Mouse (Mus musculus) bone marrow macrophage, adult 2 months (primary cell): ENCODE results near the gene Snx21.

Experiments used
- CTCF ChIP-seq: IDR thresholded peaks from 2 replicates; pipeline ENCODE4 v1.5.1; 2012; ENCODE audit warnings: low read depth, mild to moderate bottlenecking, low read length, moderate library complexity
- POLR2A ChIP-seq: IDR thresholded peaks from 2 replicates; pipeline ENCODE4 v1.6.1; 2012; ENCODE audit warnings: mild to moderate bottlenecking, low read depth, low read length, borderline replicate concordance

- TF ChIP-seq CTCF (no peak), POLR2A (no peak)
Measured at GRCm38 (mm10) chr2:164817703-164818102, 32.1 kb downstream of the Snx21 start.
